Mouse (Mus musculus) E14TG2a.4 (cell line): Measurements from ENCODE around the gene Pdzrn3.

ENCODE experiments used
- CTCF ChIP-seq: conservative IDR thresholded peaks from 2 replicates; pipeline ENCODE4 v1.5.1; 2014; ENCODE audit warnings: low read length
- NANOG ChIP-seq: IDR thresholded peaks from 2 replicates; pipeline ENCODE4 v1.6.1; 2014; ENCODE audit warnings: borderline replicate concordance, low read length, mixed read lengths

- TF ChIP-seq CTCF (no peak), NANOG (no peak)
These were observed 44.6 kb upstream of the Pdzrn3 start for GRCm38 (mm10) chr6:101422084-101422954.
